Mouse (Mus musculus) forebrain, embryonic 10.5 days (tissue): ENCODE results near the gene Ecsit. TPM values are rescaled to one million over a fixed set of nuclear protein-coding genes. Genes with fewer than 3 reads are reported as not detected.

Experiments
- DNase-seq: peaks from one replicate; pipeline ENCODE4 v3.0.0-alpha.2; 2017; ENCODE audit warnings: low spot score; ENCODE audit errors: extremely low spot score
- H3K27ac ChIP-seq: fragments of 300-500 bp; sonication (generic); 2 replicates; pipeline ENCODE4 v1.5.1; 2016; ENCODE audit warnings: mild to moderate bottlenecking
- H3K27me3 ChIP-seq: fragments of 300-500 bp; sonication (generic); 2 replicates; pipeline ENCODE4 v1.6.1; 2016; ENCODE audit warnings: mild to moderate bottlenecking; ENCODE audit not compliant: poor library complexity, severe bottlenecking
- H3K36me3 ChIP-seq: fragments of 300-500 bp; sonication (generic); replicated peaks from 2 replicates; pipeline ENCODE4 v1.6.1; 2016; ENCODE audit warnings: mild to moderate bottlenecking, moderate library complexity
- H3K4me1 ChIP-seq: fragments of 300-500 bp; sonication (generic); 2 replicates; pipeline ENCODE4 v1.6.1; 2016
- H3K4me3 ChIP-seq: fragments of 300-500 bp; sonication (generic); 2 replicates; pipeline ENCODE4 v1.5.1; 2016; ENCODE audit warnings: mild to moderate bottlenecking, moderate library complexity
- H3K9me3 ChIP-seq: fragments of 300-500 bp; sonication (generic); 2 replicates; pipeline ENCODE4 v1.6.1; 2016; ENCODE audit warnings: mild to moderate bottlenecking, moderate library complexity
- WGBS: fragments of 180-500 bp; shearing (Covaris S2); methylation state at CpG from one replicate; pipeline ENCODE4 v1.1.7; 2016; 5-methylcytosine and 5-hydroxymethylcytosine counted together
- polyA plus RNA-seq: library from polyadenylated mRNA; unstranded; fragments of >200 nt; fragmentation: Nextera tagmentation; extraction: Ambion mirVana; gene quantifications from 2 replicates; pipeline ENCODE4 v1.2.1, GENCODE M21; 2016

The Ecsit gene
- polyA plus RNA-seq, 1 experiment from 2014 or later, result 42.0 TPM

DNA sequence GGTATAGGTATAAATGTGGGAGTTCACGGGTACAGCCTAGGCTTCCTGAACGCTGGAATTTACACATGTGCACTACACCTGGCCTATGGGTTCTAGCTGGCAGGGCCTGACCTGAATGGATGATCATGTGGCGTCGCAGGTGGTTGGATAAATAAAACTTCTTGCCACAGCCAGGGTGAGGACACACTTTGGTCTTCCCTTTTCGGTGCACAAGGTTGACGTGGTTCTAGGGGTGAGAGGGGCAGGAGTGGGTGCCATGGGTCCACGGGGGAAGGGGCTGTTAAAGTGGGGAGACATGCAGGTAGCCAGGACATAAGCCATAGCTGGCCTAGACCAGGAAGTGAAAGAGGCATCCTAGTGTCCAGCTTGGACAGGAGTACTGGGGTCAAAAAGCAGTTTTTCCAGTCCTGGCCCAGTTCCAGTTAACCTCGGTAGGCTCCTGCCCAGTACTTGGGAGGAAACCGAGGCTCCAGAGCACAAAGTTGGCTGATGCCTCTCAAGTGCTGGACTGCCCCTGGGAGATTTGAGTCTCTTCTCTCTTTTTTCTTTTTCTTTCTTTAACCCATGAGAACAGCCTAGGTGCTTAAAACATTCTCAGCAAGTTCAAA, 28.8 kb downstream of the Ecsit start:
- H3K27ac ChIP-seq, result no peak overlapping the region
- peaks cover 19% of the 10 kb centered on the region for H3K4me1 ChIP-seq
- 82% methylated on average over 9 of the region's 9 CpGs for WGBS
- H3K27me3 ChIP-seq, result peaks cover 64% of the 10 kb centered on the region
- peaks cover 50% of the 10 kb centered on the region for H3K36me3 ChIP-seq
- H3K4me3 ChIP-seq, result no peak overlapping the region
- H3K9me3 ChIP-seq, result no peaks in the 10 kb centered on the region
- no peak for DNase-seq

DNA sequence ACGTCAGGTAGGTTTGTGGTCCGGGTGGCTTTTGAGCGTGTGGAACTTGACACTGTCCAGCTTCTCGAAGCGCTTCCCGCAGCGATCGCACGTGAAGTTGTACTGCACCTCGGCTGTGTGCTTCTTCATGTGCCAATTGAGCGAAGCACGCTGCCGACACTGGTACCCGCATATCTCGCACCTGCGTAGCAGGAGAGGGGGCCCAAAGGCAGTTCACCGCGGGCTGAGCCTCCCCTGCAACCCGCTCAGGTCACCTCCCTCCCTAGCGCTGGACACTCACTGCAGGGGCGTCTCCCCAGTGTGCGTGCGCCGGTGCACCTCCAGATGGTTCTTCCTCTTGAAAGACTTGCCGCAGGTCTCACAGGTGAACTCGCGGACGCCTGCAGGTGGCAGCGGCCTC, 29.5 kb downstream of the Ecsit start:
- peaks cover 26% of the 10 kb centered on the region for H3K4me1 ChIP-seq
- no peak for DNase-seq
- H3K36me3 ChIP-seq, result peaks cover 43% of the 10 kb centered on the region
- no peaks in the 10 kb centered on the region for H3K9me3 ChIP-seq
- 42% methylated on average over 29 of the region's 29 CpGs for WGBS
- H3K27ac ChIP-seq, result no peak overlapping the region
- H3K27me3 ChIP-seq, result peaks cover 71% of the 10 kb centered on the region
- no peak overlapping the region for H3K4me3 ChIP-seq

DNA sequence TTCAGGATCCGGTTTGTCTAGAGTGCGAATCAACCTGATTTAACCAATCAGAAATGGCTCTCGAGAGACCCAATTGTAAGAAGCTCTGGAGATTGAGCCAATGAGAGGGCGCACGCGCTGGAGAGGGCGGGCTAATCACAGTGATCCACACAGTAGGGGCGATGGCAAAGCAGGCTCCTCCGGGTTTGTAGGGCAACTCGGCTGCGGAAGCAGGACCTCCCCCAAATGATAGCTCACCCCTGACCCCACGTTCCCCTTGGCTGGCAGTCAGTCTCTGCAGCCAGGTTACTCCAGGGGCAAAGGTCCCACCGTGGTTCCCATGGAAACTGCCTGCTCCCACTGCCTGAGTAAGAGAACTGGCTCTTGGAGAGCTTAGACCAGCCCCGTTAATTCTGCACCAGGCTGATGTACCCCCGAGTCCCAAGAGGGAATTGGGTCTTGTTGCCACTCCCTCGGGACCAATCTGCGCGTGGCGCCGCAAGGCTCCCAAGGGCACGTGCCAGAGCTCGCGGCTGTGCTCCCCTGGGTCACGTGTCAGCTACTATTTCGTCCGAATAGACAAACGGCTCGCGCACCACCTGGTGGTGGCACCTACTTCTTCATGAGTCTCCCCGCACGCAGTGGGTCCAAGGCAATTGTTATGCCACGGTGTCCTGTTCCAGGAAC, 30.7 kb downstream of the Ecsit start:
- peaks cover 82% of the 10 kb centered on the region for H3K27me3 ChIP-seq
- peaks cover 37% of the 10 kb centered on the region for H3K4me1 ChIP-seq
- peak; percentile 78 for DNase-seq
- H3K36me3 ChIP-seq, result peaks cover 32% of the 10 kb centered on the region
- H3K4me3 ChIP-seq, result peak overlapping the region; percentile 38
- 3% methylated on average over 32 of the region's 32 CpGs for WGBS
- no peak overlapping the region for H3K27ac ChIP-seq
- no peaks in the 10 kb centered on the region for H3K9me3 ChIP-seq

DNA sequence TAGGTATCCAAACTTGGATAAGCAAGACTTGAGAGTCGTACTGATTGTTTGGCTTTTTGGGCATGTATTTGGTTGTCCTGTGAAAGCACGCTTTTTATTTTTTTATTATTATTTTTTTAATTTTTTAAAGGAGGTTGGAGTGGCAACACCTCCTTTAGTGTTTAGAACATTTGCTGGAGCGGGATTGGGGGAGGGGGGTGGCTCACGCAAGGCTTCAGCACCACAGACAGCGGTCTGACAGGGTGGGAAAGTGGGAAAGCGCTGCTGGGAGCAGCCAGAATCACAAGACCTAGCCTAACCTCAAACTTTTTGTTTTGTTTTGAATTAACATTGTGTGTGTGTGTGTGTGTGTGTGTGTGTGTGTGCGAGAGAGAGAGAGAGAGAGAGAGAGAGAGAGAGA, 31.6 kb downstream of the Ecsit start:
- Histone ChIP-seq H3K4me1 (peaks cover 46% of the 10 kb centered on the region), H3K9me3 (no peaks in the 10 kb centered on the region), H3K27ac (no peak overlapping the region), H3K36me3 (peaks cover 24% of the 10 kb centered on the region), H3K4me3 (no peak overlapping the region), H3K27me3 (peaks cover 91% of the 10 kb centered on the region)
- WGBS, result 36% methylated on average over 6 of the region's 7 CpGs
- no peak for DNase-seq

DNA sequence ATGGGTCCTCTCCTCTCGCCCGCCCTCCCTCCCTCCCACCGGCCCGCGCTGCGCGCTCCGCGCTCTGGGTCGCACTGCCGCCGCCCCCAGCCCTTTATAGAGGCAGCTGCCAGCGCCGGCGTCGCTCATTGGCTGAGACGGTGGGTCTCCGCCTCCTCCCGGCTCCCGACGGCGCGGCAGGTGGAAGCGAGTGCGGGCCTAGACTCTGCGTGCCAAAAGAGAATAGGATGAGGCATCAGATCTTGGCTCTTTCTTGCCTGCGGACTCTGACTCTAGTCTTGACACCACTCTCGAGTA, 33.3 kb downstream of the Ecsit start, which contains the start of gene Elavl3:
Gene Elavl3, minus strand, starts transcription at position 66 of the 297 bp plus-strand sequence.
- H3K27ac ChIP-seq, result peak within 1 kb of the TSS; percentile 87
- DNase-seq, result peak; percentile 79
- H3K4me1 ChIP-seq, result peaks cover 60% of the 10 kb centered on the region
- peaks cover 84% of the 10 kb centered on the region for H3K27me3 ChIP-seq
- no peaks in the 10 kb centered on the region for H3K9me3 ChIP-seq
- H3K36me3 ChIP-seq, result peaks cover 6% of the 10 kb centered on the region
- WGBS, result 1% methylated on average over 26 of the region's 28 CpGs
- H3K4me3 ChIP-seq, result peak within 1 kb of the TSS; percentile 74

DNA sequence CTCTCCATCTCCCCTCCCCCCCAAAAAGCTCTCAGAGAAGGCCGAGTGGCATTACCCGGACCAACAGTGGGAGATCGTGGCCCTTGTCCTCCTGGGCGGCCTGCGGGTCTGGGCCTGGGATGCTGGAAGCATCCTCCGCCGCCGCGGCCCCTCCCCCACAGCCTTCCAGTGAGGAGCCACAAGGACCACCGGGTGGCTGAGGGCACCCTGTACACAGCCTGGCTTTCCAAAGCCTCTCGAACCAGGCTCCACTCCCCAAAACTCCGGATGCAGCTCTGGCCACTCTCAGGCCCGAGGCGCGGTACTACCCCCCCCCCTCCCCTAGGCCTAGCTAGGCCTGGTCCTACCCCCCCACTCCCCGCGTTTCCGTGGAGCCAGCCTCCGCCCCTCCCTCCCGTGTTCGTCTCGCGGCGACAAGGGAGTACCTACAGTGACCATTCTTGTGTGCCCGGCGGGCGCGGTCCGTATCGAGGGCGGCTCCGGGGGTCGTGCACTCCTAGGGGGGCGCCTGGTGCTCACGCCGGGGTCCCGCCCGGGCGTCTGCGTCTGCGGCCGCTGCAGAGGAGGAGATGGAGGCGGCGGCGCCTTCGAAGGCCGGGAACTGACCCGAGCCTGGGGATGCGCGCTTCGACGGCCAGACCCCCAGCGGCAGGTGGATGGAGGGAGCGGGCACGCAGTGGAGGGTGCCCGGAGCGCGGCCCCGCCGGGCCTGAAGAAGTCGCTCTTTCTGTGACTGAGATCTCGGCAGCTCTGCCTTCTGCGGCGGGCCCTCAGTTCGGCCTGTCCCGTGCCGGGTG, 33.9 kb downstream of the Ecsit start:
- under 1% methylated on average over 62 of the region's 67 CpGs for WGBS
- Histone ChIP-seq H3K27ac (peak overlapping the region; percentile 87), H3K9me3 (no peaks in the 10 kb centered on the region), H3K36me3 (peaks cover under 1% of the 10 kb centered on the region; the same call in 1 of the 2 replicates), H3K4me1 (peaks cover 60% of the 10 kb centered on the region), H3K4me3 (peak overlapping the region; percentile 74), H3K27me3 (peaks cover 78% of the 10 kb centered on the region)
- DNase-seq, result no peak

DNA sequence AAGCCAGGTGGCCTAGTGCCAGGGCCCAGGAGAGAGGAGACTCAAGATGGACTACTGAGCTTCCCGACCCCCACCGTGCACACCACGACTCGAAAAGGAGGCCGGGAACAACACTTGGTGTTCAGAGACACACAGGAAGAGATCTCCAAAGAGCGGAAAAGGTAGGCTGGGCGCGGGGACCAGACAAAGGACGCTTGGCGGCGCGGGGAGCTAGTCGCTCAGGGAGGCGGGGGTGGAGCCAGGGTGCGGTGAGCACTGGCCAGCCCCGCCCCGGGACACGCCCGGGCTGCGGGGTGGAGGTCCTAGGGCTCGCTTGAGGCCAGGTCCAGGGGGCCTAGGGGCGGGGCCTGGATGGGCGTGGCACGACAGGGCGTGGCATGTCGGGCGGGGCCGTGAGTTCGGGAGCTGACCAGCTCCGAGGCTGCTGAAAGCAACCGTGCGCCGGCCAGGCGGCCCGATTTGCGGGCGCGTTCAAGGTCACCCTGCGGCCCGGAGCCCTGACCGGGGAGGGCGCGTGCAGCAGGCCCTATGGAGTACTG, 34.8 kb downstream of the Ecsit start:
- H3K36me3 ChIP-seq, result no peaks in the 10 kb centered on the region; the same call in 1 of the 2 replicates
- no peaks in the 10 kb centered on the region for H3K9me3 ChIP-seq
- H3K4me3 ChIP-seq, result peak overlapping the region; percentile 74
- DNase-seq, result peak; percentile 80
- peak overlapping the region; percentile 87 for H3K27ac ChIP-seq
- under 1% methylated on average over 43 of the region's 43 CpGs for WGBS
- H3K4me1 ChIP-seq, result peaks cover 60% of the 10 kb centered on the region
- H3K27me3 ChIP-seq, result peaks cover 69% of the 10 kb centered on the region

DNA sequence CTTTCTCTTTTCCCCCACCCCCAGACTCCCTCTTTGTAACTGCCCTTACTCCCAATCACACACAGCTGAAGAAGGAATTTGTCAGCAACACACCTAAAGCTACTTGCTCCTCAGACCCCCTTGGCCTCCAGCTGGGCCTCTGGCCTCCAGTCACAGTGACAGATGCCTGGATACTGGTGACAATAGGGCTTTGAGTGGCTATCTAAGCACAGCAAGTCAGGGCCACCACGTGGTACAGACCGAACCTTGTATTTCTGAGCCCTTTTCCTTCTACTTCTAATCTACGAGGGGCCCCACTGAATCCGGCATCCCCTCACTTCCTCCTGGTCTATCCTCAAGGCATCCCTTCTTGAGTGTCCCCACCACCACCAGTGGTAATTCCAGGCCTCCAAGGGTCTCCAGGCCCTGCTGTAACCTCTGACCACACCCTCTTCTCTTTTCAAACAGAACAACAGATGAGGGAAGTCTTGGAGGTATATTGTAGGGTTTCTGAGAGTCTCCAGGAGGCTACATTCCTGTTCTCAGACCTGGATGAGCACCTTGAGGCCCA, 35.4 kb downstream of the Ecsit start:
- H3K27ac ChIP-seq, result peak overlapping the region; percentile 87
- H3K27me3 ChIP-seq, result peaks cover 63% of the 10 kb centered on the region
- peak; percentile 36 for DNase-seq
- 52% methylated on average over 4 of the region's 4 CpGs for WGBS
- no peaks in the 10 kb centered on the region; the same call in 1 of the 2 replicates for H3K36me3 ChIP-seq
- H3K4me3 ChIP-seq, result peak overlapping the region; percentile 74
- H3K9me3 ChIP-seq, result no peaks in the 10 kb centered on the region
- H3K4me1 ChIP-seq, result peaks cover 56% of the 10 kb centered on the region

DNA sequence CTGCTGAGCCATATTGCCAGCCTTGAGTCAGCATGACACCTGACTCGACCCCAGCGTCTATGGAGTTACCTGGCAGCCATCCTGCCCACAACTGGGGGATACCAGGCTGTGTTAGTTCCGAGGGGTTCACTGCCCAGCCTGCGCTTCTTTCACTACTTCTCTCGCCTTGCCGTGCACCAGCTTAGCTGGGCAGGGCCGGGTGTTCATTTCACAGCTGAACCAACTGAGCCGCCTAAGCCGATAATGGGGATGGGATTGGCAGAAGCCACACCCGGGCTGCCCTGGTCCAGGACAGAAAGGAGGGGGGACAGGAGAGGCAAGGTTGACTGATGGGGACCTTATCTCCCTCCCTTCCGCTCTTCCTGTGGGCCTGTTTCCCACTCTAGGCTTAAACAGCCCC, 35.9 kb downstream of the Ecsit start:
- H3K4me1 ChIP-seq, result peaks cover 51% of the 10 kb centered on the region
- WGBS, result 49% methylated on average over 11 of the region's 11 CpGs
- no peaks in the 10 kb centered on the region; the same call in 1 of the 2 replicates for H3K36me3 ChIP-seq
- peak overlapping the region; percentile 87 for H3K27ac ChIP-seq
- H3K27me3 ChIP-seq, result peaks cover 58% of the 10 kb centered on the region
- no peaks in the 10 kb centered on the region for H3K9me3 ChIP-seq
- H3K4me3 ChIP-seq, result peak overlapping the region; percentile 74
- DNase-seq, result no peak

DNA sequence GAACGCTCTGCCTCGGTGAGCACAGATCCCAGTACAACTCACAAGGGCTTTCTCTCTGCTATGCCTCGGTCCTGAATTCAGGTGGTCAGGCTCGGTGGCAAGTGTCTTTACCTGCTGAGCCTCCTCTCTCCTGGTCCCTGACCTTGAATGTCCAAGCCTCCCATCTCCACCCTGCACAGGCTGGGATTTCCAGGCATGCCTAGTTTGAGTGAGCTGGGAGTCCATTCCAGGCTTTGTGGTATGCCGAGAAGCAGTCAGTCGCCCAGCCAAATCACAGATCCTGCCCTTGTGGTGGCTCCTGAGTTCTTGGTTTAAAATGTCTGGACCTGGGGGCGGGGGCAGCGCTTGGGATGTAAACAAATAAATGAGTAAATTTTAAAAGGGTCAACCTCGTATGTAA, 37.9 kb downstream of the Ecsit start:
- H3K27me3 ChIP-seq, result peaks cover 38% of the 10 kb centered on the region
- no peak overlapping the region for H3K4me3 ChIP-seq
- H3K27ac ChIP-seq, result no peak overlapping the region
- peaks cover 50% of the 10 kb centered on the region for H3K4me1 ChIP-seq
- H3K9me3 ChIP-seq, result no peaks in the 10 kb centered on the region
- no peaks in the 10 kb centered on the region; the same call in 1 of the 2 replicates for H3K36me3 ChIP-seq
- WGBS, result 71% methylated on average over 9 of the region's 9 CpGs
- DNase-seq, result no peak

DNA sequence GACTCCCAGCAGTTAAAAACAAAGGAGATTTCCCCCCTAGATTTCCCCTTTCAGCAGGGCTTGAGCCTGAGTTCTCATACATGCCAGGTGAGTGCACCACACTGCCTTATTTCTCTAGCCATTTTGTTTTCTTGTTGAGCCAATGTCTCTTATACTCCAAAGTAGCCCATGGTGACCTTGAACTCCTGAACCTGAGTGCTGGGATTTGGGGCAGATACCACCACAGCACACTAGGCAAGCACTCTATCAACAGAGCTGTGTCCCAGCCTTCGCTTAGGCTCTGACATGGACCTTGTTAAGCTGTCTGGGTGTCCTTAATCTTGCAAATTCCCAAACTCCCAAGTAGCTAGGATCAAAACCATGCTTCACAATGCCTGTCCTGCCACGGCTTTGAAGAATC, 43.4 kb downstream of the Ecsit start:
- Histone ChIP-seq H3K27me3 (no peaks in the 10 kb centered on the region), H3K27ac (no peak overlapping the region), H3K36me3 (peaks cover 6% of the 10 kb centered on the region), H3K9me3 (peaks cover 5% of the 10 kb centered on the region; the same call in 1 of the 2 replicates), H3K4me3 (no peak overlapping the region), H3K4me1 (no peaks in the 10 kb centered on the region)
- 72% methylated on average over 2 of the region's 2 CpGs for WGBS
- no peak for DNase-seq

DNA sequence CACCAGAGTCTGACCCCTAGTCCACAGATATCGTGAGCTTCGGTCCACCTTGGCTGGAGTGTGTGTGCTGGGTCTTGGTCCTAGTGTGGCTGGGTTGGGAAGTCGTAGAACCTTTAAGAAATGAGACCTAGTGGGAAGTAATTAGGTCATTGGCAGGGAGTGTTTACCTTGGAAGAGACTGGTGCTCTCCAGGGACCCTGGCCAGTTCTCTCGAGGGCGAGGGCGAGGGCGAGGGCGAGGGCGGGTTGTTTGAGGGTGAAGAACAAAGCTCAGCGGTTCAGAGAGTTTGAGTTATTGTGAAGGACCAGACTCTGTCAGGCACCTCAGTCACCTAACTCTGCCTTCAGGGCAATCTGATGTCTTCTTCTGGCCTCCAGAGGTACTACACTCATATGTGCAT, 47.4 kb downstream of the Ecsit start:
- Histone ChIP-seq H3K4me3 (no peak overlapping the region), H3K36me3 (peaks cover 46% of the 10 kb centered on the region), H3K4me1 (peaks cover 17% of the 10 kb centered on the region), H3K9me3 (peaks cover 5% of the 10 kb centered on the region; the same call in 1 of the 2 replicates), H3K27ac (no peak overlapping the region), H3K27me3 (no peaks in the 10 kb centered on the region)
- no peak for DNase-seq
- 91% methylated on average over 10 of the region's 10 CpGs for WGBS
